Mouse (Mus musculus) kidney, adult 18-20 months (tissue): ENCODE data around the gene Kncn.

Source experiments
- DNase-seq: peaks from one replicate; pipeline ENCODE4 v3.0.0; 2021

Gene Kncn

GRCm38 (mm10) chr4:115938276-115939160 is 54.3 kb downstream of the Kncn start:
- peak; percentile 54 for DNase-seq
